Mouse (Mus musculus) MEL (cell line): Measurements from ENCODE around the gene Art3. TPM values are rescaled to one million over a fixed set of nuclear protein-coding genes. Genes with fewer than 3 reads are reported as not detected.

ENCODE experiments used
- DNase-seq: peaks from one replicate; pipeline ENCODE4 v3.0.0; 2011; ENCODE audit warnings: low read depth, low spot score
- H3K27ac ChIP-seq: 2 replicates; pipeline ENCODE4 v1.5.1; 2012; ENCODE audit warnings: low read depth, mild to moderate bottlenecking, control low read depth, low read length, moderate library complexity; ENCODE audit not compliant: control insufficient read depth
- H3K27me3 ChIP-seq, 2 experiments: fragments of 150-350 bp in 1 of 2; sonication (generic) in 1 of 2; 2 replicates each; pipeline ENCODE4 v1.6.1; 2012; ENCODE audit warnings: low read length in 2 of 2, mild to moderate bottlenecking in 2 of 2, improper control_type of control experiment in 1 of 2, moderate library complexity in 1 of 2; ENCODE audit not compliant: insufficient read depth in 2 of 2, control insufficient read depth in 1 of 2
- H3K36me3 ChIP-seq, 2 experiments: 2 replicates each; pipeline ENCODE4 v1.6.1; 2012 to 2014; ENCODE audit warnings: low read length in 2 of 2, improper control_type of control experiment in 1 of 2, inconsistent platforms in 1 of 2, mild to moderate bottlenecking in 1 of 2; ENCODE audit not compliant: insufficient read depth in 2 of 2, control insufficient read depth in 1 of 2
- H3K4me1 ChIP-seq, 2 experiments: fragments of 150-350 bp in 1 of 2; sonication (generic) in 1 of 2; 2 replicates each; pipeline ENCODE4 v1.6.1; 2012; ENCODE audit warnings: low read length in 2 of 2, improper control_type of control experiment in 1 of 2, mild to moderate bottlenecking in 1 of 2; ENCODE audit not compliant: insufficient read depth in 2 of 2, control insufficient read depth in 1 of 2
- H3K4me3 ChIP-seq, 2 experiments: fragments of 150-350 bp in 1 of 2; sonication (generic) in 1 of 2; 2 replicates each; pipeline ENCODE4 v1.5.1; 2012; ENCODE audit warnings: low read depth in 2 of 2, low read length in 2 of 2, mild to moderate bottlenecking in 2 of 2, moderate library complexity in 2 of 2, control low read depth in 1 of 2, improper control_type of control experiment in 1 of 2; ENCODE audit not compliant: control insufficient read depth in 1 of 2, insufficient read depth in 1 of 2
- H3K79me2 ChIP-seq: 2 replicates; pipeline ENCODE4 v1.6.1; 2012; ENCODE audit warnings: mild to moderate bottlenecking, low read length, moderate library complexity; ENCODE audit not compliant: control insufficient read depth, poor library complexity, insufficient read depth
- H3K9ac ChIP-seq: 2 replicates; pipeline ENCODE4 v1.6.1; 2012; ENCODE audit warnings: low read depth, mild to moderate bottlenecking, control low read depth, low read length, moderate library complexity; ENCODE audit not compliant: control insufficient read depth, poor library complexity, severe bottlenecking
- H3K9me3 ChIP-seq: fragments of 150-350 bp; sonication (generic); replicated peaks from 2 replicates; pipeline ENCODE4 v1.6.1; 2012; ENCODE audit warnings: mild to moderate bottlenecking, low read length, improper control_type of control experiment, moderate library complexity; ENCODE audit not compliant: insufficient read depth
- BHLHE40 ChIP-seq: IDR thresholded peaks from 2 replicates; pipeline ENCODE4 v1.6.1; 2012; ENCODE audit warnings: low read depth, mild to moderate bottlenecking, inconsistent platforms, low read length, improper control_type of control experiment, borderline replicate concordance
- CHD1 ChIP-seq: IDR thresholded peaks from 2 replicates; pipeline ENCODE4 v1.6.1; 2012; ENCODE audit warnings: low read depth, mild to moderate bottlenecking, inconsistent platforms, low read length, improper control_type of control experiment
- ELF1 ChIP-seq: IDR thresholded peaks from 2 replicates; pipeline ENCODE4 v1.6.1; 2014; ENCODE audit warnings: low read depth, mild to moderate bottlenecking, inconsistent platforms, low read length, improper control_type of control experiment, moderate library complexity
- ETS1 ChIP-seq: IDR thresholded peaks from 2 replicates; pipeline ENCODE4 v1.6.1; 2012; ENCODE audit warnings: low read depth, mild to moderate bottlenecking, inconsistent platforms, low read length, improper control_type of control experiment, moderate library complexity
- HCFC1 ChIP-seq: IDR thresholded peaks from 2 replicates; pipeline ENCODE4 v1.6.1; 2012; ENCODE audit warnings: low read depth, mild to moderate bottlenecking, inconsistent platforms, low read length, improper control_type of control experiment, moderate library complexity
- JUND ChIP-seq: IDR thresholded peaks from 2 replicates; pipeline ENCODE4 v1.6.1; 2011; ENCODE audit warnings: low read depth, mild to moderate bottlenecking, improper control_type of control experiment, low read length
- KAT2A ChIP-seq: conservative IDR thresholded peaks from 2 replicates; pipeline ENCODE4 v1.6.1; 2012; ENCODE audit warnings: low read depth, low read length, improper control_type of control experiment, inconsistent platforms
- MAFK ChIP-seq: IDR thresholded peaks from 2 replicates; pipeline ENCODE4 v1.6.1; 2011; ENCODE audit warnings: low read depth, mild to moderate bottlenecking, low read length, improper control_type of control experiment, borderline replicate concordance
- MAZ ChIP-seq: IDR thresholded peaks from 2 replicates; pipeline ENCODE4 v1.6.1; 2012; ENCODE audit warnings: low read depth, mild to moderate bottlenecking, inconsistent platforms, low read length, improper control_type of control experiment
- MEF2A ChIP-seq: IDR thresholded peaks from 2 replicates; pipeline ENCODE4 v1.6.1; 2014; ENCODE audit warnings: low read depth, mild to moderate bottlenecking, inconsistent platforms, low read length, improper control_type of control experiment; ENCODE audit not compliant: poor library complexity, insufficient replicate concordance, severe bottlenecking; ENCODE audit errors: extremely low read depth
- NELFE ChIP-seq: IDR thresholded peaks from 2 replicates; pipeline ENCODE4 v1.6.1; 2011; ENCODE audit warnings: low read depth, low read length, improper control_type of control experiment
- NRF1 ChIP-seq: IDR thresholded peaks from 2 replicates; pipeline ENCODE4 v1.6.1; 2014; ENCODE audit warnings: low read depth, mild to moderate bottlenecking, inconsistent platforms, low read length, improper control_type of control experiment, moderate library complexity; ENCODE audit not compliant: poor library complexity, insufficient read depth, severe bottlenecking
- POLR2AphosphoS2 ChIP-seq: IDR thresholded peaks from 2 replicates; pipeline ENCODE4 v1.6.1; 2011; ENCODE audit warnings: low read length, improper control_type of control experiment
- POLR2AphosphoS5 ChIP-seq: IDR thresholded peaks from 2 replicates; pipeline ENCODE4 v1.6.1; 2012; ENCODE audit warnings: low read depth, borderline replicate concordance, mild to moderate bottlenecking, inconsistent platforms, low read length, moderate library complexity, mixed read lengths
- RAD21 ChIP-seq: IDR thresholded peaks from 2 replicates; pipeline ENCODE4 v1.6.1; 2011; ENCODE audit warnings: mild to moderate bottlenecking, low read depth, low read length, improper control_type of control experiment
- RCOR1 ChIP-seq: IDR thresholded peaks from 2 replicates; pipeline ENCODE4 v1.6.1; 2012; ENCODE audit warnings: low read depth, mild to moderate bottlenecking, inconsistent platforms, low read length, improper control_type of control experiment
- SMC3 ChIP-seq: IDR thresholded peaks from 2 replicates; pipeline ENCODE4 v1.6.1; 2011; ENCODE audit warnings: low read depth, low read length, improper control_type of control experiment
- TAL1 ChIP-seq: IDR thresholded peaks from 2 replicates; pipeline ENCODE4 v1.6.1; 2012; ENCODE audit warnings: mild to moderate bottlenecking, inconsistent platforms, low read length, moderate library complexity, mixed read lengths
- TBP ChIP-seq: IDR thresholded peaks from 2 replicates; pipeline ENCODE4 v1.8.0; 2011; ENCODE audit warnings: low read depth, low read length, improper control_type of control experiment
- TCF12 ChIP-seq: IDR thresholded peaks from 2 replicates; pipeline ENCODE4 v1.6.1; 2014; ENCODE audit warnings: low read depth, mild to moderate bottlenecking, inconsistent platforms, low read length, improper control_type of control experiment, moderate library complexity
- UBTF ChIP-seq: IDR thresholded peaks from 2 replicates; pipeline ENCODE4 v1.6.1; 2012; ENCODE audit warnings: low read depth, mild to moderate bottlenecking, inconsistent platforms, low read length, improper control_type of control experiment, moderate library complexity, borderline replicate concordance; ENCODE audit not compliant: insufficient read depth
- ZMIZ1 ChIP-seq: IDR thresholded peaks from 2 replicates; pipeline ENCODE4 v1.6.1; 2012; ENCODE audit warnings: low read depth, mild to moderate bottlenecking, inconsistent platforms, low read length, improper control_type of control experiment, moderate library complexity
- polyA plus RNA-seq, 2 experiments: library from polyadenylated mRNA; stranded (reverse) in 1 of 2; unstranded in 1 of 2; fragments of >175 nt in 1 of 2; fragments of >200 nt in 1 of 2; gene quantifications; 2 replicates each; pipeline versions ENCODE4 v1.2.1 to v1.2.4; 2012; ENCODE audit warnings: low replicate concordance in 2 of 2, low read depth in 1 of 2; ENCODE audit not compliant: insufficient read length in 2 of 2, insufficient read depth in 1 of 2, missing spikeins in 1 of 2
- total RNA-seq: library from RNA; depleted of rRNA; stranded (reverse); fragments of 300-350 nt; gene quantifications from 2 replicates; pipeline ENCODE4 v1.2.3, GENCODE M21; 2012; rRNA removed

Gene Art3
- total RNA-seq (not detected in 2 replicates), polyA plus RNA-seq (not detected)

DNA sequence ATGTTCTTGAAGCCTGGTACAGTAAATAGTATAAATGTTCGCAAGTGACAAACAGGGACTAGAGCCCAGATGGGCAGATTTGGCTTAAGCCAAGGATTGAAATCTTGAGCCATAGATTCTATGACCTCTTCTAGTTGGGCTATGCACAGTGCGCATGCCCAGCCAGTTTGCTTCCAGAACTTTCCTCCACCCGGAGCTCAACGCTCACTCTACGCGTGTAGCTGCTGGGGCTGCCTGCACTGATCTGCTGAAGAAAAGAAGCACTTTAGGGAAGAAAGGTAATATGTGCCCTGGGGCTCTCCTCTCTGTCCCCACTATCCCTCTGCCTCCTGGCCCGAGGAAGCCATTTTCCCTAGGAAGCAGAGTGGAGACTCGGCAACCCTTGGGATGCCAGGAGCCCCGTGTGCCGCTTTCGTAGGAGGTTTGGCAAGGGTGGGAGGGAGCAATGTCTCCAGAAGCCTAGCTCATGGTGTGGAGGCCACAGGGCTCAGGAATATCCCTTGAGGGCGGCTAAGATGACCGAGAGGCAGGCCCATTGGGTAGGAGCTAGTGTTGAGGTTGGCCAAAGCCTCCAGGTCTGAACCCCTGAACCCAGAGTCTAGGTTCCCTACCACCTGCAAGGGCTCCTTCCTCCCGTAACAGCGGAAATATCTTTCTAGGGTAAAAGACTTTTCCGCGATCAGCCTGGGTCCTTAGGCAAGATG lies at the start of gene Art3:
TSS of gene Art3 (plus strand) at position 193 of the 704 bp plus-strand sequence.
- Histone ChIP-seq H3K36me3 (peaks cover 0 to 6% of the 10 kb centered on the region in 2 experiments; a peak in 1 of 4 replicates), H3K27me3 (peaks cover 4 to 5% of the 10 kb centered on the region in 2 experiments), H3K79me2 (no peaks in the 10 kb centered on the region), H3K9ac (peak within 1 kb of the TSS; percentile 62), H3K9me3 (no peaks in the 10 kb centered on the region), H3K27ac (no peak within 1 kb of the TSS), H3K4me3 (peak within 1 kb of the TSS; percentile 49 to 74), H3K4me1 (peaks cover 0 to 10% of the 10 kb centered on the region in 2 experiments; a peak in 2 of 4 replicates)
- no peak for DNase-seq
- TF ChIP-seq CHD1 = no peak
- TF ChIP-seq NRF1 = no peak
- no peak for TF ChIP-seq MAZ
- no peak for TF ChIP-seq ETS1
- no peak for TF ChIP-seq TBP
- TF ChIP-seq ZMIZ1 = no peak
- no peak for TF ChIP-seq SMC3
- TF ChIP-seq TAL1 = no peak

DNA sequence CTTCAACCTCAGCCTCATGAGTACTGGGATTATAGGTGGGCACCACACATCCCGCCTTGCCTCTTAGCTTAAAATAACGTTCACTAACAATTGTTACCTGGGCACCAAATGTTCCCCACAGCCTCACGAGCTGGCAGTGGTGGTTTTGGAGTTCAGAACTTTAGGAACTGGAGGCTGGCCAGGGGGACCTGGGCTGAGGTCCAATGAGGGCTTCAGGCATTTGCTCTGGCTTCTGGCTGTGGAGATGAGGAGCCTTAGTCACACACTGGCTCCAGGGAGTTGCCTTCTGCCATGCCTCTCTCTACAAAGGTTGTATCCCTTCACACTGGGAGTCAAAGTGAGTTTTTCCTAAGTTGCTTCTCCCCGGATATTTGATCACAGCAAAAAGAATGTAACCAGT lies 49.1 kb upstream of the Art3 start:
- no peaks in the 10 kb centered on the region for H3K27me3 ChIP-seq
- peaks cover 7 to 28% of the 10 kb centered on the region in 2 experiments for H3K36me3 ChIP-seq
- peak overlapping the region; percentile 85 for H3K27ac ChIP-seq
- no peaks in the 10 kb centered on the region; the same call in 1 of the 2 replicates for H3K79me2 ChIP-seq
- no peak overlapping the region for H3K4me3 ChIP-seq
- TF ChIP-seq ELF1 (no peak), TBP (0 out of 2 replicates have a peak, but pooled peaks have one; percentile 43), KAT2A (no peak), SMC3 (no peak), NELFE (no peak)
- H3K4me1 ChIP-seq = peaks cover 23 to 24% of the 10 kb centered on the region in 2 experiments
- H3K9ac ChIP-seq = no peak overlapping the region
- peak; percentile 27 for DNase-seq
- no peaks in the 10 kb centered on the region for H3K9me3 ChIP-seq

DNA sequence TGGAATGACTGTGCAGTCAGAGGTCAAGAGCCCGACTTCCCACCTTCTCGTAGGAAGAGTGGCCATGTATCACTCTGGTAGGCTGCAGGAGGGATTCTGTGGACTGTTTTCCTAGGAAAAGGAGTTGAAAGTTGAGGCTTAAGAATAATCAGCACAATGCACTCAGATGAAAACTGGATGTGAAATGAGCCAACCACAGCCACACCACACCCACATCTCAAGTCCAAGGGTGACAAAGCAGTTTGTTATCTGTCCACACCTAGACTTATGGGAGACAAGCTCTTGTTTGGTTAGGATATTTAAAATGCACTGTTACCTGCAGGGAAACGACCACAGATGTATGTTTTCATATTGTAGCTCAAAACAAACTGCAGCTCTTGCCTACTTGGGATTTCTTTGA lies 48.5 kb upstream of the Art3 start:
- DNase-seq = peak; percentile 87
- Histone ChIP-seq H3K4me1 (peaks cover 23 to 24% of the 10 kb centered on the region in 2 experiments), H3K9me3 (no peaks in the 10 kb centered on the region), H3K27ac (peak overlapping the region; percentile 85), H3K9ac (no peak overlapping the region), H3K36me3 (peaks cover 9 to 28% of the 10 kb centered on the region in 2 experiments), H3K4me3 (no peak overlapping the region), H3K79me2 (no peaks in the 10 kb centered on the region), H3K27me3 (no peaks in the 10 kb centered on the region)
- peak; percentile 76 for TF ChIP-seq RCOR1
- no peak for TF ChIP-seq JUND
- TF ChIP-seq POLR2AphosphoS2 = peak; percentile 53; the same call in 1 of the 2 replicates
- TF ChIP-seq POLR2AphosphoS5 = no peak
- TF ChIP-seq KAT2A = no peak
- TF ChIP-seq RAD21 = no peak
- no peak for TF ChIP-seq NELFE
- no peak for TF ChIP-seq SMC3
- no peak for TF ChIP-seq NRF1
- TF ChIP-seq MEF2A = no peak
- no peak for TF ChIP-seq UBTF
- peak; percentile 67 for TF ChIP-seq TCF12
- no peak for TF ChIP-seq HCFC1
- TF ChIP-seq CHD1 = no peak
- TF ChIP-seq TBP = peak; percentile 44; the same call in 1 of the 2 replicates
- no peak for TF ChIP-seq BHLHE40
- TF ChIP-seq MAFK = peak; percentile 87
